Mouse (Mus musculus) ES-Bruce4 (cell line): ENCODE data around the gene Zbtb20.

Experiments used
- CTCF ChIP-seq: IDR thresholded peaks from one replicate; pipeline ENCODE4 v1.8.1; 2011; ENCODE audit warnings: low read depth, low read length
- EP300 ChIP-seq: IDR thresholded peaks from 2 replicates; pipeline ENCODE4 v1.6.1; 2011; ENCODE audit warnings: low read depth, low read length; ENCODE audit not compliant: insufficient read depth

- no peak for TF ChIP-seq EP300
- TF ChIP-seq CTCF: no peak
Observed at GRCm38 (mm10) chr16:43335824-43336215, 460.1 kb downstream of the Zbtb20 start.
